Mouse (Mus musculus): ENCODE data around the gene Ccn5.

DNA sequence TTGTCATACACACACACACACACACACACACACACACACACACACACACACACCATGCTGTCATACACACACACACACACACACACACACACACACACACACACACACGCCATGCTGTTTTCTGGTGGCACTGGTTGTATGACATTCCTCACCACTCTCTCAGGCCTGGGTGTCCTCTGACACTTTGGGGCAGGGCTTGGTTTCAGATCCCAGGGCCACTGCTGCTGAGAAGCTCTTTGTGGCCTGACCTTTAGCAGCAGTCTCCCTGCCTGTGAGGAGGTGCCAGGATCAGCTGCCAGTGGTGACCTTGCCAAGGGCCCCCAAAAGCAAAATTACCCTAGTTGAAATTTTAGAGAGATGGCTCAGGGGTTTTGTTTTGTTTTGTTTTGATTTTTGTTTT is 5.2 kb downstream of the Ccn5 start:
- TF ChIP-seq CTCF (IDR thresholded peaks at IDR 0.05; ENCODE audit: borderline replicate concordance, control insufficient read depth, extremely low read depth, insufficient read depth, low read length, poor library complexity): no peak
- TF ChIP-seq POLR2A (IDR thresholded peaks at IDR 0.05; ENCODE audit: control insufficient read depth, extremely low read depth, insufficient read depth, low read length, poor library complexity): no peak

All from thymus, adult 2 months (tissue).